Mouse (Mus musculus) thymus, adult 2 months (tissue): Measurements from ENCODE around the gene Hnrnpdl.

Source experiments
- CTCF ChIP-seq: fragments of 200-500 bp; IDR thresholded peaks from 2 replicates; pipeline ENCODE4 v1.5.1; 2012; ENCODE audit warnings: mild to moderate bottlenecking, control low read depth, low read length, moderate library complexity, borderline replicate concordance; ENCODE audit not compliant: control insufficient read depth, poor library complexity, insufficient read depth; ENCODE audit errors: extremely low read depth
- POLR2A ChIP-seq: fragments of 200-500 bp; IDR thresholded peaks from 2 replicates; pipeline ENCODE4 v1.6.1; 2012; ENCODE audit warnings: mild to moderate bottlenecking, low read length, control low read depth, moderate library complexity; ENCODE audit not compliant: control insufficient read depth, poor library complexity, insufficient read depth; ENCODE audit errors: extremely low read depth

GRCm38 (mm10) chr5:100008485-100008884, 31.0 kb downstream of the Hnrnpdl start:
- TF ChIP-seq CTCF: no peak
- TF ChIP-seq POLR2A: no peak
